Mouse (Mus musculus) testis, adult 2 months (tissue): ENCODE measurements at regions not wholly inside any gene's neighbourhood (a gene's known extent, or its start where the extent isn't known, plus 50 kb on each side); places are given as distances from the start of the nearest gene placed in this dataset.

ENCODE experiments used
- H3K27ac ChIP-seq: fragments of 200-500 bp; 2 replicates; pipeline ENCODE4 v1.5.1; 2012; ENCODE audit warnings: low read depth, low read length; ENCODE audit not compliant: control insufficient read depth, insufficient read depth
- H3K27me3 ChIP-seq: fragments of 200-500 bp; 2 replicates; pipeline ENCODE4 v1.6.1; 2012; ENCODE audit warnings: mild to moderate bottlenecking, low read length, moderate library complexity; ENCODE audit not compliant: control insufficient read depth, insufficient read depth
- H3K36me3 ChIP-seq: fragments of 200-500 bp; 2 replicates; pipeline ENCODE4 v1.6.1; 2012; ENCODE audit warnings: mild to moderate bottlenecking, low read length; ENCODE audit not compliant: control insufficient read depth, insufficient read depth
- H3K4me1 ChIP-seq: fragments of 200-500 bp; 2 replicates; pipeline ENCODE4 v1.6.1; 2012; ENCODE audit warnings: low read length; ENCODE audit not compliant: control insufficient read depth, insufficient read depth
- H3K4me3 ChIP-seq: fragments of 200-500 bp; 2 replicates; pipeline ENCODE4 v1.5.1; 2012; ENCODE audit warnings: low read depth, mild to moderate bottlenecking, low read length, moderate library complexity, mixed read lengths; ENCODE audit not compliant: control insufficient read depth
- CTCF ChIP-seq: fragments of 200-500 bp; IDR thresholded peaks from 2 replicates; pipeline ENCODE4 v1.5.1; 2012; ENCODE audit warnings: low read depth, mild to moderate bottlenecking, inconsistent platforms, low read length, moderate library complexity; ENCODE audit not compliant: control insufficient read depth, insufficient read depth, insufficient replicate concordance
- POLR2A ChIP-seq: fragments of 200-500 bp; IDR thresholded peaks from 2 replicates; pipeline ENCODE4 v1.6.1; 2012; ENCODE audit warnings: low read depth, mild to moderate bottlenecking, inconsistent platforms, low read length, moderate library complexity; ENCODE audit not compliant: control insufficient read depth

- Histone ChIP-seq H3K36me3 (no peaks in the 10 kb centered on the region), H3K27me3 (no peaks in the 10 kb centered on the region), H3K4me3 (no peak overlapping the region), H3K27ac (no peak overlapping the region), H3K4me1 (no peaks in the 10 kb centered on the region)
- TF ChIP-seq CTCF, result no peak
These were observed 57.5 kb upstream of the Etaa1 start for GRCm38 (mm10) chr11:18011101-18011733.

GRCm38 (mm10) chr11:18008140-18008539, 54.5 kb upstream of the Etaa1 start:
- Histone ChIP-seq H3K4me1 (no peaks in the 10 kb centered on the region), H3K4me3 (no peak overlapping the region), H3K27ac (no peak overlapping the region), H3K36me3 (no peaks in the 10 kb centered on the region), H3K27me3 (no peaks in the 10 kb centered on the region)
- TF ChIP-seq POLR2A, result no peak
- no peak for TF ChIP-seq CTCF
